Mouse (Mus musculus): ENCODE measurements around the gene Mmp2.
"Not testable (repeated sequence)": the region's sequence is repeated elsewhere in the genome, so short reads cannot be mapped to it uniquely, and the experiment has no call there.

Gene Mmp2

GRCm38 (mm10) chr8:92827243-92828034 is at the start of gene Mmp2:
Gene Mmp2 (plus strand): TSS chr8:92827291.
- DNase-seq: no peak

DNA sequence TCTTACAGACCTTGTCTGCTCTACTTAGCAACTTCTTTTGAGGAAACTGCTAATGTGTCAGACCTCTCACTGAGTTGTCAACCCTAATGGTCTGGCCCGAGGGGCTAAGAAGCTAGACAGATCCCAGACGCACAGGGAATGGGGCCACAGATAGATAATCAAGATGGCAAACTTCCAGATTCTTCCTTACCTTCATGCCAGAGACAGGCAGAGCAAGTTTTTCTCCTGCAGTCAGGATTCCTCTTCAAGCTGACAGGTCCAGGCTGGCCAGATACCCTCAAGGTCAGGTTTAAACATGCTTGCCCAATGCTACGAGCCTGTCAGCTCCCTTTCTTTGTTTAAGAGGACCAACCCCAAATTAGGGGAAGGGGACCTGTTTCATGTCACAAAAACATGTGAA is 46.1 kb upstream of the Mmp2 start:
- no peak for DNase-seq

- no peak for DNase-seq
These were observed 43.0 kb upstream of the Mmp2 start for GRCm38 (mm10) chr8:92783906-92784610.

DNA sequence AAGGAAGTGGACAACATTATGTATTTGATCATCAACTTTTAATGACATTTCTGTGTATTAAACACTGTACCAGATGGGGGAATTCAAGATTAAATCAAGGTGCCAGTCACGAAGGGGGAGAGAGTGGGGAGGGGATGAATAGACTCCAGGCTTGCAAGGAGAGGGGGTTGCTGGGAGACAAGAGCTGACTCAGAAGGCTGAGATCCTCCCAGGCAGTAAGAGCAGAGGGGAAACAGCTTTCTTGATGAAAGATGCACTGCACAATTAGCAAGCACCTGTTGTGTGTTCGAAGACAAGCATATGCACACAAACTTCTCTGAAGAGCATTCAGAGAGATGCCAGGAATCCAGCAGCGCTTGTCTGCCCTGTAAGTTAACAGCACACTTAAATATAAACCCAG is 36.3 kb upstream of the Mmp2 start:
- no peak for DNase-seq

- DNase-seq: not testable (repeated sequence)
These were observed 35.1 kb upstream of the Mmp2 start for GRCm38 (mm10) chr8:92791999-92792398.

DNA sequence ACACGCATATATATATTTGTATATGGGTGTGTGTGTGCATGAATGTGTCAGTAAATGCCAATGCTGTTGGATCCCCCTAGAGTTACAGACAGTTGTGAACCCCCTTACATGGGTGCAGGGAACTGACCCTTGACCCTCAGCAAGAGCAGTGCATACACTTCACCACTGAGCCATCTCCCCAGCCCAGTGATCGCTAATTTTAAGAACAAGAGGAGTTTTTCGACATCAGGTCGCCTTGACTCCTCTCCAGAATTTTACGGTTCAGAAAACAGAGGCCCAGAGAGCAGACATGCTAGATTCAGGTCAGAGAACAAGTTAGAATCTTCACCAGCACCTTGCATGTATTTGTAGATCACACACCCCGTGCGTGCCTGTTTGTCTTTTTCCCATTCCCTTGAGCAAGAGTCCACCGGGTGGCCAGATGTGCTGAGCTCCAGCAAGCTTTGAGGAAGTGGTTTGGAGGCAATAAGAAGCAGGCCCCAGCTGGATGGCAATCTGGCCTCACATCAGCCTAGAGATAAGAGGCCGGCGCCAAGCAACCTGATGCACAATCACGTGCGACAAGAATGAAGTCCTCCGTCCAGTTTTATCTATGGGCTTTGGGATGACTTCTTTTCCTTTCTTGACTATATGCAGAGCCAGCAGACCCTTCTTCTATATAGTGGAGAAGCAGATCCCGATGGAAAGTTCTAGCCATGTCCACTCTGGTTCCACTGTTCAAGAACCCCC is 33.1 kb upstream of the Mmp2 start:
- no peak for DNase-seq

GRCm38 (mm10) chr8:92797527-92797931 is 29.6 kb upstream of the Mmp2 start:
- no peak for DNase-seq

GRCm38 (mm10) chr8:92799406-92799805 is 27.7 kb upstream of the Mmp2 start:
- no peak for DNase-seq

DNA sequence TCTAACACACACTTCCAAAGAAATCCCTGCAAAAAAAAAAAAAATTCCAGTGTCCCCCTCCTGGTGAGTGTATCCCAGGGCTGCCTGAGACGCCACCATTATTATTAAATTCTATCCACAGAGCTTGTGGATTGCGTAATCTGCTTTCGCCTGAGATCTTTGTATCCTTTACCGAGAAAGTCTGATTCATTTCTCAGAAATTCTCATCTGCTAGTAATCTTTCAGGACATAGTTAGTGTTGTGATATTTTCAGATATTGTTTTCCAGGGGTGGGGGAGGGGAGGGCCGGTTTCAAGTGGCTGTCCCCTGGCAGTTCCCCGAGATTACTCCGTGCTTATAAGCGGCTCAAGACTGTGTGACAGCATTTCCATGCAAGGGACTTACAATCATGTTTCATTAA is 25.9 kb upstream of the Mmp2 start:
- DNase-seq: no peak

- no peak for DNase-seq
These were observed 24.5 kb upstream of the Mmp2 start for GRCm38 (mm10) chr8:92802591-92802990.

GRCm38 (mm10) chr8:92812773-92813172 is 14.3 kb upstream of the Mmp2 start:
- no peak for DNase-seq

DNA sequence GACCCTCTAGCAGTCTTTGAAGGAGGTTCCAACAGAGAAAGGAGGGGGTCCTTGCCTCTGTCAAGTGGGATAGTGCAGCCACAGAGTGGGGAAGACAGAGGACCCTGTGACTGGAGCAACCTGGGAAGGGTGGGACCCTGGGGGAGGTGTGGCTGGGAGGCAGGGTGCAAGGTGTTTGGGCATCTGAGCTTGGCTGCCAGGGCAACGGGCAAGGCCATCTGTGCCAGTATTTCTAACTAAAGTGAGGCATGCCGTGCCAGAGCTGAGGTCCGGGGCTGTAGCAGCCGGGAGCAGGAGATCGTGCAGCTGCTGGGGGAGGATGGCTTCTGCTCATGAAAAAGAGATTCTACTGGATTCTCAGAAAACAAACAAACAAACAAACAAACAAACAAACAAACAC is 11.4 kb upstream of the Mmp2 start:
- DNase-seq: no peak

DNA sequence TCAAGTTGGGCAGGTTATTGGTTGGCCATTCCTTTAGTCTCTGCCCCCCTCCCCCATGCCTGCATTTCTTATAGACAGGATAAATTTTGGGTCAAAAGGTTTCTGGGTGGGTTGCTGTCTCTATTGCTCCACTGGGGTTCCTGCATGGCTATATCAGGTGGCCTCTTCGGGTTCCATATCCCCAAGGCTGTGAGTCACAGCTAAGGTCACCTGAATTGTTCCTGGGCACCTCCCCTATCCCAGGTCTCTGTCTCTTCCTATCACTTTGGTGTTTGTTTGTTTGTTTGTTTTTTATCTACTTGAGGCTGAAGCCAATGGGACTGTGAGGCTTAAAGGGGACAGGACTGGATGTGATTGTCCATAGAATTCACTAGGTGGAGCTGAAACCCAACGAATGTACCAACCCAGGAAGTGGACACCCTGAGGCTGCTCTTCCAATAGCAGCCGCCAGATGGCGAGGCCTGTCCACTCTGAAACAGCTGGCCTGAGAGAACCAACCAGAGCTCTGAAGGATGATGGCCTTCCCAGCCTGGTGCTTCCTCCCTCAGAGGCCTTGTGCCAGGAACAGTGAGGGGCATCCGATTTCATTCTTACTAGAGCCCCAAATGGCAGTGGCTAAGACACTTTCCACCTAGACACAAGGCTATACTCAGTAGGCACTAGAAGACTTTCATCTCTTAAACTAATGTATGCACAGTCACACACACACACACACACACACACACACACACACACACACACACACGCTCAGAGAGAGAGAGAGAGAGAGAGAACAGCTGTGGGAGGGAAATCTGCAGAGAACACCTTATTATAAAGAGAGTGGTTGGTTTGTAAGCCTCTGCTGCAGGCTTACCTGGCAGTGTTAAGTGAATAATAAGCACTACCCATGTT is 8.9 kb upstream of the Mmp2 start:
- DNase-seq: peak; percentile 68 to 72

GRCm38 (mm10) chr8:92821151-92821550 is 5.9 kb upstream of the Mmp2 start:
- DNase-seq: no peak

DNA sequence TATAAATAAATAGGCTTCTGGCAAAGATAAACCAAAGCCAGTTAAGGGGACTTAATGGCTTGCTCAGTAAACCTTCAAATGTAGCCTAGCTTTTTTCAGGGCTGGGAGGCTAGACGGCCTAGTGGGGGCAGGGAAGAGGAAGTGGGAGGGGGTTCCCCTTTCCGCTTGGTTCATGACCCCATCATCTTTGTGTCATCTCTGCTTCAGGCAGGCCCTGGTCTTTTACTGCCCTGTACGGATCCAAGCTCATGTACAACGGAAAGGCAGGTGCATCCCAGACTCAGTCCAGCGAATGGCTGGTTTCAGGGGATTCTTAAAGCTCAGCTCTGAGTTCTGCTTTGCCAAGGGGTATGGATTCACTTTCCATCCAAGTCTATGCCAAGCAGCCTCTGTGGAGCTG is 4.7 kb upstream of the Mmp2 start:
- DNase-seq: peak; percentile 3 to 16

GRCm38 (mm10) chr8:92825991-92826390 is 1.1 kb upstream of the Mmp2 start:
- no peak for DNase-seq

DNA sequence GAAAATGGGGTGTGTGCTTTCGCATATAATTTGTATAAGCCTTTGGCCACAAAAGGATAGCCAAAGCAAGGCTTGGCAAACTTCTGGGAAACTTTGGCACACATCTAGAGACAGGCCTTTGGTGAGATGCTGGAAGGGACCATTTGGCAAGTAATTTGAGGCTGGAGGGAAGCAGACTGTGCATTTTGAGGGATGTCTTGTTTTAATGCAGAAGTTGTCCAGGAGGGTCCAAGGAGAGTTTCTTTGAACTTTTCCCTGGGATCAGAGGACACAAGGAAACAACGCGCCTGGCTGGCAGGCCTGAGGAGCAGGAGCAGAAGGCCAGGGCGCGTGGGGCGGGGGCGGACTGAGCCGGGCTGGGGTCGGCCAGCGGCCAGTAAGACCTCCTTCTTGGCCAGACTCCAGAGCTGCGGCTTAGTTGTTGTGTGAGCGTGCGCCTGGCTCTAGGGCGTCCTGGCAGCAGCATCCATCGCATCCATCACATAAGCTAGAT is 1.2 kb downstream of the Mmp2 start:
- DNase-seq: no peak

DNA sequence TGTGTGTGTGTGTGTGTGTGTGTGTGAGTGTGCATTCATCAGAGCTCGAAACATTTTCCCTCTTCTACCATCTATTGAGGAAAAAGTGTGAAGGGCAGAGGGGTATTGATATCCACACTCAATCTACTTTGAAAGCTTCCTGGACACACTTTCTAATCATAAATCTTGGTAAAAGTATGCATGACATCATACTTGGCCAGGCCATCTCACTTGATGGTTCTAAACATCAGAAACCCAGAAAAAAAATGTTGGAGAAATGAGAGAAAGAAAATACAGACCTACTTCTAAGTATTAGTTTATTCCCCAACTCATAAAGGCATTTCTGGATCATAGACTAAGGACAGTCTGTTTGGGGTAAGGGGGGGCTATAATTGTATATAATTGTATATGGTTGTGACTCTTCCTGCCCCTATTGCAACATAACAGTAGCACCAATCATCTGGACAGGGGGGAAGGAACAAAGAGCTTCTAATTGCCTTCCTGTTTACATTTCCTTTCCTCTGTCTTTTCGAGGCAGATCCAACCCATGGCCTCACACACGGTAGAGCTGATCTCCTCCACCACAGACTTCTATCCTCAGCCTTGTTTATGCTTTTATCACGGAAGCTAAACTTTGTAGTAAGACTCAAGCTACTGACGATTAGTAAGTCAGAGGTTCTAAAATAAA is 7.1 kb downstream of the Mmp2 start:
- no peak for DNase-seq

GRCm38 (mm10) chr8:92834786-92835500 is 7.9 kb downstream of the Mmp2 start:
- no peak for DNase-seq

DNA sequence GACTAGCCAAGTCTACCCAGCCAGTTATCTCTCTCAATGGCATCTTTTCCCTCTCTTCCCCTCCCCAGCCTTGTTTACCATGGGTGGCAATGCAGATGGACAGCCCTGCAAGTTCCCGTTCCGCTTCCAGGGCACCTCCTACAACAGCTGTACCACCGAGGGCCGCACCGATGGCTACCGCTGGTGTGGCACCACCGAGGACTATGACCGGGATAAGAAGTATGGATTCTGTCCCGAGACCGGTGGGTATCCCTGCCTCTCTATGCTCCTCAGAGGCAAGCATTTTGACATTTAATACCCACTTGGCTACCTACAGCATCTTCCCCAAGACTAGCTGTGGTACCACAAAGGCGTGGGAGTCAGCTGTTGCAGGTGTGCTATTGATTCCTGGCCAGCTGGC is 8.8 kb downstream of the Mmp2 start:
- no peak for DNase-seq

DNA sequence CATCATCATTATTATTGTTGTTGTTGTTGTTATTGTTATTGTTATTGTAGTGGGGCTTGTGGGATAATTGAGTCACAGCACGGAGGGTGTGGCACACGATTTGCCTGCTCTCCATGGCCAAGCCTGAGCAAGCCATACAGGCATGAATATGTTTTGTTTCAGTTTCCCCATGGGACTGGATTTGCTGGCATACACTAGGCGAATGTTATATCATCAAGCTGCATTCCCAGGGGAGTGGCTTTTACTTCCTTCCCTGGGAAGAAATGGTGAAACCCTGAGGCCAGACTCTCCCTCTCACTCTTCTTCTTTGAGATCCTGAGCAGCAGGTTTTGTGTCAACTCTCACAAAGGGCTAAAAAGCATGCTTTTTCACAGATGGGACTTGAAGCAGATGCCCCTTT is 11.5 kb downstream of the Mmp2 start:
- DNase-seq: no peak
